Mouse (Mus musculus) intestine, postnatal 0 days (tissue): ENCODE data around the gene 9030612E09Rik. TPM values are rescaled to one million over a fixed set of nuclear protein-coding genes. Genes with fewer than 3 reads are reported as not detected.
A peak's percentile ranks its signal among the peaks of the same experiment; 100 is the strongest.

Source experiments
- ATAC-seq: fragments of 200-750 bp; cut with Nextera tagmentation; 2 replicates; pipeline ENCODE4 v1.8.0; 2017; ENCODE audit warnings: mild to moderate bottlenecking, moderate TSS enrichment, moderate library complexity
- H3K27ac ChIP-seq: fragments of 300-500 bp; sonication (generic); 2 replicates; pipeline ENCODE4 v1.5.1; 2014; ENCODE audit warnings: mild to moderate bottlenecking, low read depth, low read length, moderate library complexity
- H3K27me3 ChIP-seq: fragments of 300-500 bp; sonication (generic); replicated peaks from 2 replicates; pipeline ENCODE4 v1.6.1; 2014; ENCODE audit warnings: low read length, mixed read lengths; ENCODE audit not compliant: control insufficient read depth, insufficient read depth
- H3K36me3 ChIP-seq: fragments of 300-500 bp; sonication (generic); 2 replicates; pipeline ENCODE4 v1.6.1; 2014; ENCODE audit warnings: mild to moderate bottlenecking, moderate library complexity; ENCODE audit not compliant: control insufficient read depth, insufficient read depth
- H3K4me1 ChIP-seq: fragments of 300-500 bp; sonication (generic); replicated peaks from 2 replicates; pipeline ENCODE4 v1.6.1; 2014; ENCODE audit warnings: antibody characterized with exemption, low read length, mixed read lengths; ENCODE audit not compliant: control insufficient read depth, insufficient read depth
- H3K4me2 ChIP-seq: fragments of 300-500 bp; sonication (generic); replicated peaks from 2 replicates; pipeline ENCODE4 v1.6.1; 2014; ENCODE audit warnings: low read depth, mild to moderate bottlenecking, moderate library complexity
- H3K4me3 ChIP-seq: fragments of 300-500 bp; sonication (generic); 2 replicates; pipeline ENCODE4 v1.5.1; 2014; ENCODE audit warnings: low read depth, low read length
- H3K9ac ChIP-seq: fragments of 300-500 bp; sonication (generic); 2 replicates; pipeline ENCODE4 v1.6.1; 2014; ENCODE audit warnings: mild to moderate bottlenecking, low read depth, low read length
- H3K9me3 ChIP-seq: fragments of 300-500 bp; sonication (generic); 2 replicates; pipeline ENCODE4 v1.6.1; 2016; ENCODE audit warnings: mixed run types; ENCODE audit not compliant: control insufficient read depth
- CTCF ChIP-seq: sonication (generic); IDR thresholded peaks from 2 replicates; pipeline ENCODE4 v1.5.1; 2016; ENCODE audit warnings: low read depth, mild to moderate bottlenecking, control low read depth, antibody characterized with exemption, moderate library complexity
- WGBS: fragments of 180-500 bp; shearing (Covaris S2); extraction: QIAGEN DNeasy Blood & Tissue Kit; methylation state at CpG from one replicate; pipeline ENCODE4 v1.1.7; 2014; 5-methylcytosine and 5-hydroxymethylcytosine counted together
- polyA plus RNA-seq: library from polyadenylated mRNA; unstranded; fragments of >200 nt; fragmentation: Nextera tagmentation; extraction: Ambion mirVana; gene quantifications from 2 replicates; pipeline ENCODE4 v1.2.1, GENCODE M21; 2015

9030612E09Rik gene
- polyA plus RNA-seq: 0.14 and 0.26 TPM in 2 replicates

DNA sequence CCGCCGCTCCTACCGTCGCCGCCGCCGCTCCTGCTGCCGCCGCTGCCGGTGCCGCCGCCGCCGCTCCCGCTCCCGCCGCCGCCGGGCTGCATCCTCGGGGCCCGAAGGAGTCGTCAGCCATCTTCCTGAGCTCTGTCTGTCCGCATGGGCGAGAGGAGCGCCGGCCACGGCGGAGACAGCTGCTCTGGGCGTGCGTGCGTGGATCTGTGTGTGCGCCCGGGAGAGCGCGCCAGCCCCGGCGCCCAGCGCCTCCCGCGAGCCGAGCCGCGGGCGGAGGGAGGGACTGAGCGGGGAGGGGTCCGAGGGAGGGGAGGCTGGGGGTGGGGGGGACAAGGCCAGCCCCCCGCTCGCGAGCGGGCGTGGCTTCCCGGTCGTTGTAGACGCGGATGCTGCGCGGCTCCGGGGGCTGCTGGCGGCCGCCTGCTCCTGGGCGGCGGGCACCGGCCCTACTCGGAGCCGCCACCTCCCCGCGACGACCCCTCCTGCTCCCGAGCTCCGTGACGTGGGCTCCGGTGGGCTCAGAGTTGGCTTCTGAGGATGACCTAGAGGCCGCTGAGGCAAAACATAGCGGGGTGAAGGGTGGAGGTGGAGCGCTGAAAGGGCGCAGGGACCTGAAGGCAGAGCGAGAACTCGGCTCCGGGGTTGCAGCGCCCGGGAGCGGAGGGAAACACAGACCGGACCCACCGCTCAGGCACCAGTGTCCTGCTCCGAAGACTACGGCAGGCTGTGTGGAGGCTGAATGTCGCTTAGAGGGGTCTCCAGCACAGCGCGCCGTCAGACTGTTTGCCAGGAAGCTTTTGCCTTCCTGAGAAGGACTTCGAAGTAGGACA is at the start of gene 9030612E09Rik, which contains the start of gene Sobp:
Gene 9030612E09Rik (plus strand): TSS at position 379 of the 830 bp plus-strand sequence.
Gene Sobp (minus strand): TSS at position 205 of the 830 bp plus-strand sequence.
- peak; percentile 57 for ATAC-seq
- Histone ChIP-seq H3K4me3 (peak within 1 kb of the TSS; percentile 78), H3K27me3 (peaks cover 78% of the 10 kb centered on the region), H3K4me1 (no peaks in the 10 kb centered on the region), H3K4me2 (peak within 1 kb of the TSS; percentile 96), H3K27ac (no peak within 1 kb of the TSS), H3K36me3 (no peaks in the 10 kb centered on the region), H3K9ac (peak within 1 kb of the TSS; percentile 78), H3K9me3 (no peaks in the 10 kb centered on the region)
- TF ChIP-seq CTCF: no peak
- WGBS: under 1% methylated on average over 66 of the region's 91 CpGs

DNA sequence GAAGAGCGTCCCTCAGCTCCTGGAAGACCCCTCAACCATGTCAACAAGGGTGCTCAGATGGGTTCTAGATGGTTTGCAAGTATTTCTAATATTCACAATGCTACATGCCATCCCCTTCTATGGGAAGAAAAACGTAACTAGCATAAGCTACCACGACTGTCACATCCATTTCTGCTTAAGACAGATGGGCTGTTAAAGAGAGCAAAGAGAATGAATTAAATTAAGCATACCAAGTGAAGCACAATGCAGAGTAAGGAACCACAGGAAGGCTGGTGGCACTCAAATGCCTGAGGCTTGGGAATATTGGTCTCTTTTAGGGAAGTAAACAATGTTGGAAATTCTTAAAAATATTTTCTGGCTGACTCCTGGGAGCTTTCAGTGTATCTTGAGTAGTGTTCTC is 45.8 kb upstream of the 9030612E09Rik start:
- WGBS: 77% methylated on average over 3 of the region's 3 CpGs
- Histone ChIP-seq H3K9me3 (no peaks in the 10 kb centered on the region), H3K27me3 (no peaks in the 10 kb centered on the region), H3K4me2 (no peak overlapping the region), H3K27ac (no peak overlapping the region), H3K9ac (no peak overlapping the region), H3K4me1 (no peaks in the 10 kb centered on the region), H3K36me3 (no peaks in the 10 kb centered on the region), H3K4me3 (no peak overlapping the region)
- no peak for ATAC-seq
- TF ChIP-seq CTCF: no peak

DNA sequence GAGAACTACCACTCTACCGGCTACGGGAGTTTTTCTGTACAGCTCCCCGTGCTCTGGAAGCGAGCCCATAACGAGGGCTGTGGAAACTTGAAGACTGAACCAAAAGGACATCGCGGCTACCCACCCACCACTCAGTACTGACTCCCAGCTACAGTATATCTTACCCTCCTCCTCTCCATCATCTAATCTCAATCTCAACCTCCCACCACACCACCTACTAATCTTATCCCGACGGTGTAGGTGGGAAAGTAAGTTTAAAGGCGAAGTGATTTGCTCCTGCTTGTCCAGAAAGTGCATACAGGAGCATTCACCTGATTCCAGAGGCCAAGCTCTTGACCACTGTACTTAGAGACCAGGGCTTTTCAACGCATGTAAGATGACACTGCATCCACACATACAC is 40.5 kb upstream of the 9030612E09Rik start:
- ATAC-seq: no peak
- 83% methylated on average over 11 of the region's 11 CpGs for WGBS
- H3K4me2 ChIP-seq: no peak overlapping the region
- no peaks in the 10 kb centered on the region for H3K27me3 ChIP-seq
- H3K36me3 ChIP-seq: no peaks in the 10 kb centered on the region
- H3K9ac ChIP-seq: no peak overlapping the region
- H3K9me3 ChIP-seq: no peaks in the 10 kb centered on the region
- no peak for TF ChIP-seq CTCF
- no peak overlapping the region for H3K4me3 ChIP-seq
- no peak overlapping the region for H3K27ac ChIP-seq
- H3K4me1 ChIP-seq: no peaks in the 10 kb centered on the region

DNA sequence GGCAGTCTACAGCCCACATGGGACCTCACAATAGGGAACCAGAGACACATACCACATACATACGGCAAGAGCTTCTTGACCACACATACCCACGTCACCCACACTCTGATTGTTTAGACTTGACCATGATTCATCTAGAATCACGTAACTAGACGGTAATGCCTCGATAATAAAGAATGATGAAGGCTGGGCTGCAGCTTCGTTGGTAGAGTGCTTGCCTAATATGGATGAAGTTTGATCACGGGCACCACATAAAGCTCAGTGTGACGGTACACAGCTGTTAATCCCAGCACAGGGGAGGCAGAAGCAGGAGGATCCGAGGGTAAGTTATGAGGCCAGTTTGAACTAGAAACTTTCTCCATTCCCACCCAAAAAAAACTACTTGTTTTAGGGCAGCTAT is 31.3 kb upstream of the 9030612E09Rik start:
- Histone ChIP-seq H3K27me3 (no peaks in the 10 kb centered on the region), H3K4me1 (no peaks in the 10 kb centered on the region), H3K27ac (no peak overlapping the region), H3K4me2 (no peak overlapping the region), H3K4me3 (no peak overlapping the region), H3K9me3 (no peaks in the 10 kb centered on the region), H3K9ac (no peak overlapping the region), H3K36me3 (no peaks in the 10 kb centered on the region)
- ATAC-seq: no peak
- TF ChIP-seq CTCF: no peak
- WGBS: 85% methylated on average over 9 of the region's 9 CpGs

DNA sequence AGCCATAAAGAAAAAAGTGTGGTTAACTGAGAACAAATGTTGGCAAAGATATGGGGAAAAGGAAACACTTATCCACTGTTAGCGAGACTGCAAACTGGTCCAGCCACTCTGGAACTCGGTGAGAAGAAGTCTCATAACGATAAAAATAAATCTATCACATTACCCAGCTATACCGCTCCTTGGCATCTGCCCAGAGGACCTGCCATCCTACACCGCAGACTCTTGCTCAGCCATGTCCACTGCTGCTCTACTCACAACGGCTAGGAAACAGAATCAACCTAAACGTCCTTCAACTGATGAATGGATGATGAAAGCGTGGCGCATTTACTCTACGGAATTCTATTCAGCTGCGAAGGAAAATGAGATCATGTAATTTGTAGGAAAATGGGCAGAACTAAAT is 26.0 kb upstream of the 9030612E09Rik start:
- Histone ChIP-seq H3K36me3 (no peaks in the 10 kb centered on the region), H3K27ac (no peak overlapping the region), H3K27me3 (no peaks in the 10 kb centered on the region), H3K4me2 (no peak overlapping the region), H3K4me3 (no peak overlapping the region), H3K9me3 (no peaks in the 10 kb centered on the region), H3K4me1 (no peaks in the 10 kb centered on the region), H3K9ac (no peak overlapping the region)
- TF ChIP-seq CTCF: no peak
- 83% methylated on average over 11 of the region's 11 CpGs for WGBS
- no peak for ATAC-seq

DNA sequence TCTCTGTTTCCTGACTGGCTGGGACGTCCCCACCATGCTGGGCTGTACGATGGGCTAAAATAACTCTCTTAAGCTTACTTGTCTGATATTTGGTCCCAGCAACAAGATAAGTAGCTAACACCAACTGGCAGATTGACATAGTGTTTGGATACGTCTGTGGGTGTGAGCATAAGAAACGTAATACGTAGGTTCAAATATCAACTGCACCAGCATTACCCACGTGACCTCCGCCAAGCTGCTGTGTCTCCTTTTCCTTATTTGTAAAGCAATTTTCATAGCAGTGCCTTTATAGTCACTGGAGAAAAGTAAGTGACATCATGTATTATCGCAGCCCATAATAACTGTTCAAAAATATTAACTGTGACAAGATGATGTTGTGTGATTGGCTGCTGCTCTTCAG is 21.9 kb upstream of the 9030612E09Rik start:
- ATAC-seq: no peak
- H3K9me3 ChIP-seq: no peaks in the 10 kb centered on the region
- H3K27ac ChIP-seq: no peak overlapping the region
- no peak overlapping the region for H3K9ac ChIP-seq
- H3K4me3 ChIP-seq: no peak overlapping the region
- H3K27me3 ChIP-seq: no peaks in the 10 kb centered on the region
- H3K4me1 ChIP-seq: no peaks in the 10 kb centered on the region
- no peak for TF ChIP-seq CTCF
- WGBS: 74% methylated on average over 8 of the region's 8 CpGs
- H3K36me3 ChIP-seq: no peaks in the 10 kb centered on the region
- H3K4me2 ChIP-seq: no peak overlapping the region
